Mouse (Mus musculus) bone marrow, adult 2 months (tissue): ENCODE results near the gene Col23a1. TPM values are rescaled to one million over a fixed set of nuclear protein-coding genes. Genes with fewer than 3 reads are reported as not detected.

Experiments
- H3K27ac ChIP-seq: fragments of 200-500 bp; 2 replicates; pipeline ENCODE4 v1.5.1; 2012; ENCODE audit warnings: low read depth, mild to moderate bottlenecking, control low read depth, inconsistent platforms, low read length; ENCODE audit not compliant: control insufficient read depth, poor library complexity, insufficient read depth
- H3K4me1 ChIP-seq: fragments of 200-500 bp; 2 replicates; pipeline ENCODE4 v1.6.1; 2011; ENCODE audit warnings: low read length; ENCODE audit not compliant: control insufficient read depth, insufficient read depth
- H3K4me3 ChIP-seq: fragments of 200-500 bp; replicated peaks from 2 replicates; pipeline ENCODE3; 2011; ENCODE audit warnings: mild to moderate bottlenecking, low read depth, low read length, control low read depth; ENCODE audit not compliant: control insufficient read depth
- CTCF ChIP-seq: fragments of 200-500 bp; IDR thresholded peaks from 2 replicates; pipeline ENCODE4 v1.5.1; 2011; ENCODE audit warnings: low read length, control low read depth; ENCODE audit not compliant: control insufficient read depth, insufficient read depth
- POLR2A ChIP-seq: fragments of 200-500 bp; IDR thresholded peaks from 2 replicates; pipeline ENCODE4 v1.6.1; 2011; ENCODE audit warnings: low read depth, mild to moderate bottlenecking, control low read depth, low read length, borderline replicate concordance; ENCODE audit not compliant: control insufficient read depth
- WGBS: fragments of 180-500 bp; shearing (Covaris S2); methylation state at CpG from one replicate; pipeline ENCODE4 v1.1.7; 2018; 5-methylcytosine and 5-hydroxymethylcytosine counted together
- polyA plus RNA-seq: library from polyadenylated mRNA; stranded (reverse); fragments of >200 nt; gene quantifications from 2 replicates; pipeline ENCODE4 v1.2.4, GENCODE M21; 2011; ENCODE audit warnings: low replicate concordance; ENCODE audit not compliant: missing spikeins, insufficient read depth, insufficient read length

The Col23a1 gene
- polyA plus RNA-seq = 0.72 TPM in 1 of 2 replicates, not detected in the other

DNA sequence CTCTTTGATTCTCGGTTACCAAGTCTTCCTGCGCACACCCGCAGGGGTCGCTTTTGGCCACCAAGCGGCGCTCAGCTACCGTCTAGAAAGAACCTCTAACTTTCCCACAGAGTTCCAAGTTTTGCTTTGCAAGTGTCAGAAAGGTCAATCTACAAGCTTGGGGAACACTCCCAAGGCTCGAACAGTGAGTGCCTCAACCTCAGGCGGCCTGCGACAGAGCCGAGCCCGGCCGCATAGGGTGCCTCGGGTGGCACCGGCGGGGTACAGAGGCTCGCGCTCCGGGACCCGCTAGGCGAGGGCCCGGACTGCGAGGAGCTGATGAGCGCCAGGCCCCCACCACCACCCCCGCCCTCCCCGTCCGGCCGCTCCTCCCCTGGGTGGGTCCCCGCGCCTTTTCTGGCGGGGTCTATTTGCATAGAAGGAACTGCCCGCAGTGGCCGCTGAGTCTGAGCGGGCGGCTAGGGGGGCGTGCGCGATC is at the start of gene Col23a1:
Gene Col23a1 (plus strand): TSS at position 357 of the 478 bp plus-strand sequence.
- Histone ChIP-seq H3K4me3 (peak within 1 kb of the TSS; percentile 57), H3K27ac (0 out of 2 replicates have a peak within 1 kb of the TSS, but pooled peaks have one; percentile 20), H3K4me1 (no peaks in the 10 kb centered on the region)
- 0% methylated on average over 37 of the region's 38 CpGs for WGBS
- peak; percentile 54 for TF ChIP-seq CTCF
- no peak for TF ChIP-seq POLR2A

DNA sequence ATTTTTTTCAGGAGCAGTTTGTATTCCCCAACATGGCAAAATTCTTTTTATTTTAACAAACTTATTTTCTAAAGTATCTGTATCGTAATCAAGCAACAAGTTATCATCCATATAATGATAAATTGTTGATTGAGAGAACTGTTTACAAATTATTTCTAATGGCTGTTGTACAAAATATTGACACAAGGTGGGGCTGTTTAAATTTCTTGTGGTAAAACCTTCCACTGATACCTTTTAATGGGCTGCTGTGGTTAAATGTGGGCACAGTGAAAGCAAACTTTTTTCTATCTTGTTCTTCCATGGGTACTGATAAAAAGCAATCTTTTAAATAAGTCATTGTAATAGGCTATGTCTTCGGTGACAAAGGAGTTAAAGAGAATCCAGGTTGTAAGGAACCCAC is 46.8 kb upstream of the Col23a1 start:
- H3K4me3 ChIP-seq = no peak overlapping the region
- no peak overlapping the region for H3K27ac ChIP-seq
- 77% methylated on average over 2 of the region's 2 CpGs for WGBS
- no peak for TF ChIP-seq POLR2A
- TF ChIP-seq CTCF = no peak
- no peaks in the 10 kb centered on the region for H3K4me1 ChIP-seq

DNA sequence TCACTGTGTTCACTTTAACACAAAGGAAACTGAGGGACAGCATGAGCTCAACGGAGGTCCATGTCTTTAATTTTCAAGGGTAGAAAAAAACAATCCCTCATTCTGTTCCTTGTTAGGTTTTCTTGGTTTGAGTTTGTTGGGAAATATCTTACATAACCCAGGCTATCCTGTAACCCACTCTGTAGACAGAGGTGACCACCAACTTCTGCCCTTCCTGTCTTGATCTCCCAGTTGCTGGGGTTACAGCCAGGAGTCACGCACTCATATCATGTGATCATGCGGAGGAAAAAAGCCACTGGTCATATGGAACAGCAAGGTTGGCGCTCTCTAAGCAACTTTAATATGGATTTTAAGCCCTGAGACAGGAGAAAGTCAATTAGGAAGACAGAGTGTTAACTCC is 32.7 kb upstream of the Col23a1 start:
- Histone ChIP-seq H3K4me1 (no peaks in the 10 kb centered on the region; the same call in 1 of the 2 replicates), H3K4me3 (no peak overlapping the region), H3K27ac (no peak overlapping the region)
- 46% methylated on average over 4 of the region's 4 CpGs for WGBS
- TF ChIP-seq POLR2A = no peak
- TF ChIP-seq CTCF = no peak

DNA sequence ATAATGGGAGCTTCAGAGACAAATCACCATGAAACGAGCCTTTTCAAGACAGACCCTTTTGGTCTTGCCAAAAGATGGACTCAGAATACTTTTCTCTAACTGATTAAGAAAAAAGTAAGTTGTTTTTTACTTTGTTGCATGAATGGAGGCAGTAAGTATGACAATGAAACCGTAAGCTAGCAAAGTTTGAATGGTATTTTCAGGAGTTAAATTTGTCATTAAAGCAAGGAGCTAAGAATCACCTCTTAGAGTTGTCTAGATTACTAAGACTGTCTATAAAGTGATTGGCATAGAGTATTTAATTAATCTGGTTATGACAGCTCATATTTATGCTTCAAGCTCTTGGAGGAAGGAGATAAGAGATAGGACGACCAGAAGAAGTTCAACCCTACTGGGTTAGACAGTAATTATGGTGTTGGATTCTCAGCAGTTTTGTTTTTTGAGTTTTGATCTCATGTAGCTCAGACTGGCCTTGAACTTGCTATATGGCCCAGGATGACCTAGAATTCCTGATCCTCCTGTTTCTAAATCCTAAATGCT is 28.0 kb upstream of the Col23a1 start, which contains the start of gene Clk4:
Gene Clk4 (plus strand): TSS at position 51 of the 540 bp plus-strand sequence.
- Histone ChIP-seq H3K4me1 (peaks cover 2% of the 10 kb centered on the region; the same call in 1 of the 2 replicates), H3K4me3 (peak within 1 kb of the TSS; percentile 89), H3K27ac (peak within 1 kb of the TSS; percentile 97)
- TF ChIP-seq CTCF (no peak), POLR2A (no peak)
- 62% methylated on average over 3 of the region's 3 CpGs for WGBS

DNA sequence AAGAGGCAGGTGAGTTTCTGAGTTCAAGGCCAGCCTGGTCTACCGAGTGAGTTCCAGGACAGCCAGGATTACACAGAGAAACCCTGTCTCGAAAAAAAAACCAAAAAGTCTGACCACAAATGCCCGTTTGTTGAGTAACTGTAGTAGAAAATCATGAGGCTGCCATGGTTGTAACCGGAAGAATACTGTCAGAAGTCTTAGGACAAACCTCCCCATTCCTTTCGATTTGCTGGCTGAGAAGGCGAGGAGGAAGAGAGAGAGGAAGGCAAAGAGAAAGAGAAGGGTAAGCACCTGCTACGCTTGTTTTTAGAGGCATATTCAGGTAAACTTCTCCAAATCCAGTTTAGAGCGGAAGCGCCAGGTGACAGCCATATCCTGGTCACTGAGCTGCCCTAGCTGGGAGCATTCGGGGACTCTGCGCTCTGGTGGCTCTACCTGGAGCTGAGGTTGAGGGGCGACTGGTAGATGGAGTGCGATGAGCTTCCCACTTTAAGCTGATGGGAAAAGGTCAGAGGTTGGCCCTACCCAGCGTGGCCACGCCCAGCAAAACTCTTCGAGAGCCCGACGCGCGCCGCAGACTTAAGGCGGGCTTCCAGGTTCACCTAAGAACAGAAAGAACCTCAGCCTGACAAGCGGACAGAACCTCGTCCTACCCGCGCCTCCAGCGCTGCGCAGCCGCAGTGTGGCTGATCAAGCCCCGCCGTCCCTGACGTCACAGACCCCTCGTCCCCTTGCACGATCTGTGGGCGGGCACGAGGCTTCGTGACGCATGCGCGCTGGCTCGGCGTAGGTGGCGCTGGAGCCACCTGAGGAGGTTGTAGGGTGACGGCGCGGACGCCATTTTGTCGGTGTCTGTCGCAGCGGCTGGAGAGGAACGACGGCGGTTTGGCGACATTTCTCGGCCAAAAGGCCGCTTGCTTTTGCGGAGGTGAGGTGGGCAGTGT is 27.1 kb upstream of the Col23a1 start, which contains the start of gene BC049762:
Gene BC049762 (minus strand): TSS at position 705 of the 944 bp plus-strand sequence.
- under 1% methylated on average over 57 of the region's 57 CpGs for WGBS
- H3K4me1 ChIP-seq = peaks cover 2% of the 10 kb centered on the region; the same call in 1 of the 2 replicates
- TF ChIP-seq CTCF = peak; percentile 34; the same call in 1 of the 2 replicates
- peak; percentile 99 for TF ChIP-seq POLR2A
- H3K4me3 ChIP-seq = peak within 1 kb of the TSS; percentile 89
- H3K27ac ChIP-seq = peak within 1 kb of the TSS; percentile 97

DNA sequence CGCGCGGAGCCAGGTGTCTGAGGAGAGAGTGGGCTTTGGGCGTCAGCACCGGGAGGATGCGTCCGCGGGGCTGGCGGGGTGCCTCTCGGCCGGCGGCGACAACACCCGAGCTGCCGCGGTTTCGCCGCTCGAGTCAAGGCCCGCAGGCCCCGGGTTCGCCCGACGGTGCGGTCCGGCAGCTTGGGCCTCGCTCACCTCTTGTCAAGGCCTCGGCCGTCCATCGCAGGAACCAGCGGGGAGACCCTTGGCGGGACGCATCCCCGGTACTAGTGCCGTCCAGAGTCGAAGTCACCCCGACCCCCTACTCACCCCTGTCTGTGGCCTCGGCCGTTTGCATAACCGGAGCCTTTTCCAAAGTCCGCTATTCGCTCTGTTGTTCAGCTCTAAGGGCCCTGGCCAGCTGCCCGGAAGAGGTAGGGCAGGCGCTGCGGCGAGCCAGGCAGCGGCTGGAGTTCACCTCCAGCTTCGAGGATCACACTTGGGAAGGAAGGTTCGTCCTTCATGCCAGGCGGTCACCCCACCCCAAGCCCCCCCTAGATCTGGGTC is 26.4 kb upstream of the Col23a1 start:
- peak overlapping the region; percentile 89 for H3K4me3 ChIP-seq
- under 1% methylated on average over 50 of the region's 50 CpGs for WGBS
- H3K4me1 ChIP-seq = peaks cover 2% of the 10 kb centered on the region; the same call in 1 of the 2 replicates
- no peak for TF ChIP-seq CTCF
- TF ChIP-seq POLR2A = no peak
- H3K27ac ChIP-seq = peak overlapping the region; percentile 97

DNA sequence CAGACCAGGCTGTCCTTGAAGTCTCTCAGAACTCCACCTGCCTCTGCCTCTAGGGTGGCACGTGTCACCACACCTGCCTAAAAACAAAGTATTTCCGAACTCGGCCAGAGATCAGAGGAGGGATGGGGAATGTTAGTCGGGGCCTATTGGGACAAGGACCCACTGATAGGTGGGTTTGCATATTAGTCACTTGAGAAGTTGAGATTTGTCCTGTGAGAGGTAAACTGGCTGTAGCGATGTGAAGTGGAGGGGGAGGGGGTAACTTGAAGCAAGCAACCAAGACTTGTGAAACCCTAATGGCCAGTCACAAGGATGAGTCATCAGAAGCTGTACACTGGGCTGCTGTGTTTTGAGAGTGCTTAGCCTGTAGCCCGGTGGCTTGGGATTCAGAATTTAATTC is 25.4 kb upstream of the Col23a1 start:
- H3K27ac ChIP-seq = peak overlapping the region; percentile 59; the same call in 1 of the 2 replicates
- H3K4me3 ChIP-seq = peak overlapping the region; percentile 77
- peaks cover 2% of the 10 kb centered on the region; the same call in 1 of the 2 replicates for H3K4me1 ChIP-seq
- TF ChIP-seq CTCF (peak; percentile 11; the same call in 1 of the 2 replicates), POLR2A (no peak)
- 4% methylated on average over 6 of the region's 6 CpGs for WGBS

DNA sequence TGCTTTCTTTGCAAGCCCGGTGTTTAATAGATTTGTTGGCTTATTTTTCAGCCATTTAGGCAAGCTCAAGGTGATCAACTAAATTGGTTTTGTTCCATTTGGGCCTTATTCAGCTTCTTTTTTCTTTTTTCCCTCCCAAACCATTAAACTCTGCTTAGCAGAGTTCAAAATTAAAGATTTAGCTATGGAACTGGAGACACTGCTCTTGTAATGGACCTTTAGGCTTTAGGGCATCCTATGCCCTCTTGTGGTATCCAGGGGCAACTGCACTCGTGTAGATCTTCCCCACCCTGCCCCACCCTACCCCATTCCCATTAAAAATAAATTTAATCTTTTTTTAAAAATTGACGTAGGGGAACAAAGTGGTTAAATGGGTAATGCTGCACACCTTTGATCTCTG is 24.4 kb upstream of the Col23a1 start:
- Histone ChIP-seq H3K27ac (no peak overlapping the region), H3K4me1 (peaks cover 2% of the 10 kb centered on the region; the same call in 1 of the 2 replicates), H3K4me3 (no peak overlapping the region)
- TF ChIP-seq POLR2A (no peak), CTCF (peak; percentile 45; the same call in 1 of the 2 replicates)
- 39% methylated on average over 3 of the region's 3 CpGs for WGBS
